Mouse (Mus musculus): ENCODE results near the gene Parvb.

Parvb gene

DNA sequence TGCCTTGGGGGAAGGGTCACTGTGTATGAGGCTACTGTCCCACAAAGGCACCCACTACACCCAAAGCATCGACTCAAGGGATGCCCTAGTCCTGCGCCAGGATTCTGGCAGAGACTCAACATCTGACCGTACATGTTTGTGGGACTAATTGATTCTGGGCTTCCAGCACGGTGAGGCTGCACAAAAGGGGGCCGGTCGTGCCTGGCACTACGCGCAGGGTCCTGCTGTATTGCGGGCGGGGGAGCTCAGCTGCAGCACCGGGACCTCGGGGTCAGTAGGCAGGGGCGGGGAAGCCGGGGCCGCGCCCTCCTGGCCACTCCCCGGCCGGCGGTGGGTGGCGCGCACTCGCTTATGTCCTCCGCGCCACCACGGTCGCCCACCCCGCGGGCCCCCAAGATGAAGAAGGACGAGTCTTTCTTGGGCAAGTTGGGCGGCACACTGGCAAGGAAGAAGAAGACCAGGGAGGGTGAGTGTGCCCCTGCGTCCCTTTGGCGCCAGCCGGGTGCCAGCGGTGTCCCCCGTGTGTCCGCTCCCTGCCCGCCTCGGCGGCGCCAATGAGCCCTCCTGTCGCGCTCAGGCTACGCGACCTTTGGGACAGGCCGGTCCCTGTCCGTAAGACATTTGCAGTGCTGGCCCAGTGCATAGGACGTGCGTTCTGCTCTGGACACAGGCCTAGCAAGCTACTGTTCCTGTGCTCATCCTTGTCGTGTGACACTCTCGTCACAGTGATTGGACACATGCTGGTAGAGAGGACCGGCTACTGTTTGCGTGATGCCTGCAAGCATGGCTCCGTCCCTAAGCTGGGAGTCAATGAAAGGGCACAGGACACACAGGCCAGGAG, at the start of gene Parvb:
Gene Parvb, plus strand, starts transcription at position 323 of the 841 bp plus-strand sequence.
- DNase-seq (ENCODE audit: low spot score in 2 of 2): peak; percentile 60 to 80

DNA sequence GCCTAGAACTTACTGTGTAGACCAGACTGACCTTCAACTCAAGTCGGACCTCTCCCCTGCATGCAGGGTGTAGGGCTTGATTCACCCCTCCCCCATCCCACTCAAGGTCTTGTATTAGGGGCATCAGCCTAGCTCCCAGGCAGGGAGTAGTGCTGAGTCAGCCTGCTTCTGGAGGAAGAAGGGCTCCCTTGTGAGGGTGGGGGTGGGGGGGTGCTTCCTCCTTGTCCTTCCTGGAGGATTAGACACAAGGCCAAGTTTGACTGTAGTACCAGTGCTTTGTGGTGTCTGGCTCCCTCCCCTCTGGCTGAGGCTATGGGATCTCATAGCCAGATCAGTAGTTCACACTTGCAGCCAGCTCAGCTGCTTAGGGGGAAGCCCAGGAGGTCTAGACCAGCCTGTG, 47.9 kb upstream of the Parvb start:
- DNase-seq (ENCODE audit: low spot score in 2 of 2): no peak

DNA sequence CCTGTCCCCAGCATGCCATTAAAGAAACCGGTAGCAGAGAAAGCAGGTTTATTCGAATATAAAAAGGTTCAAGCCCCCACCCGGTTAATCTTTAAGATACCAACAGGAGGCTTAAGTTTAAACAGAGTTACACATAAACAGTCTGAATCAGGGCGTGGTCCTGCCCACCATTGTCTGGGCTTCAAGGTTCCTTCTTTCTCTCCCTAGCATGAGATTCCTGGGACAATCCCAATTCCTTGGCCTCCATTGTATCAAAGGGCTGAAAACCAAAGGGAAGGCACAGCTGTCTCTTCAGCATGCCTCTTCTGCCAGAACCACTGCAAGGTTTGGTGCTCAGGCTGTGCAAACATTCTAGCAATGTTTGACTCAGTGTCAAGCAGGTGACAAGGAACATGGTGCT, 45.6 kb upstream of the Parvb start:
- DNase-seq (ENCODE audit: low spot score in 2 of 2): no peak

DNA sequence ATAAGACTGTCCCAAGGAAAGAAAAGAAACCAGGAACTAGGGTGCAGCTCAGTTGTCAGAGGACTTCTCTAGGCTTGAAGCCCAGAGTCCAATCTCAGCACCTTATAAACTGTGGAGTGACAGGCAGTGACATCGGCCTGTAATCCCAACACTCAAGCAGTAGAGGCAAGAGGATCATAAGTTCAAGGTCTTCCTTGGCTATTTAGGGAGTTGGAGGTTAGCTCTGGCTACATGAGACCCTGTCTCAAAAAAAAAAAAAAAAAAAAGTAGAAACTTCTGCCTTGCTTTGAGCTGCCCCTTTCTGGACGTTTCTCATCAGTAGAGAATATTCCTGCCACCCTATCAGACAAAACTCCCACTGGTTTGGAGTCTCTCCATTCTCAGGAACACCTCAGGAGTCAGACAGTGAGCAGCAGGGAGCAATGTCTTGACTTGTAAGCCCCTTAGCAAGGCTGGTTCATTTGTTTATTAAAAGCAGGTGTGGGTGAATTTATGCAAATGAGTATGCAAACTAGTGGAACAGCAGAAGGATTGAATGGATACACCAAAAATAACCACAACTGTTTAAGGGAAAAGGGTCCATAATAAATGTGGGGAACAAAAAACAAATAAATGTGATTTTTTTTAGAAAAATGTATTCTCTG, 42.8 kb upstream of the Parvb start:
- no peak for DNase-seq (ENCODE audit: low spot score in 2 of 2)

DNA sequence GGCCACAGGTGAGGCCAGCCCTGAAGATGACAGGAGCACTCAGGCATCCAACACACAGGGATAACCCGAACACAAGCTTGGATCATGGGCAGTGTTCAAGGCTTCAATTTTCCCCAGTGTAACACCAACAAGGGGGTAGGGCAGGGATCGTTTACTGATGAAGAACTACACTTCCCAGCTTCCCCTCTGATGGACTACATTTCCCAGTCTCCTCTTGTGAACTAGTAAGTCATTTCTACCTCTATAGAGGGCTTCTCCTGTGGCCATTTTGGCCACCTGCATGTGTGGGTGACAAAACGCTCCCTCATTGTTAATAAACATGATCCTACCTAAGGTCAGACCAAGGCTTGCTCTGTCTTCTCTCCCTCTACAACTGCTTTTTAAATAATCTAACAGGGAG, 42.0 kb upstream of the Parvb start:
- DNase-seq (ENCODE audit: low spot score in 2 of 2): no peak

DNA sequence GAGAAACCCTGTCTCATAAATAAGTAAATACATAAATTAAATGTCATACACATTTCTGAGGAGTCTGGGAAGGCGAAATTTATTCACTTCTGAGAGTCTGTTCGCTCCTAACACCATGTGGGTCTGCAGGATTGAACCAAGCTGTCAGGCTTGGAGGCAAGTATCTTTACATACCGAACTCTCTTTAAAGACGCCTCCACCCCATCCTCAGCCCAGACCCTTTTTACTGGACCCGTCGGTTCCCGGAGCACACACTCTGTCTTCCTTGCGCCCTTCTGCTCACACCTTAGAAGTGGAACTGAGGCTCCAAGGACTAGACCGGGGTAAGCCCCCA, 40.2 kb upstream of the Parvb start:
- DNase-seq (ENCODE audit: low spot score in 2 of 2): no peak

DNA sequence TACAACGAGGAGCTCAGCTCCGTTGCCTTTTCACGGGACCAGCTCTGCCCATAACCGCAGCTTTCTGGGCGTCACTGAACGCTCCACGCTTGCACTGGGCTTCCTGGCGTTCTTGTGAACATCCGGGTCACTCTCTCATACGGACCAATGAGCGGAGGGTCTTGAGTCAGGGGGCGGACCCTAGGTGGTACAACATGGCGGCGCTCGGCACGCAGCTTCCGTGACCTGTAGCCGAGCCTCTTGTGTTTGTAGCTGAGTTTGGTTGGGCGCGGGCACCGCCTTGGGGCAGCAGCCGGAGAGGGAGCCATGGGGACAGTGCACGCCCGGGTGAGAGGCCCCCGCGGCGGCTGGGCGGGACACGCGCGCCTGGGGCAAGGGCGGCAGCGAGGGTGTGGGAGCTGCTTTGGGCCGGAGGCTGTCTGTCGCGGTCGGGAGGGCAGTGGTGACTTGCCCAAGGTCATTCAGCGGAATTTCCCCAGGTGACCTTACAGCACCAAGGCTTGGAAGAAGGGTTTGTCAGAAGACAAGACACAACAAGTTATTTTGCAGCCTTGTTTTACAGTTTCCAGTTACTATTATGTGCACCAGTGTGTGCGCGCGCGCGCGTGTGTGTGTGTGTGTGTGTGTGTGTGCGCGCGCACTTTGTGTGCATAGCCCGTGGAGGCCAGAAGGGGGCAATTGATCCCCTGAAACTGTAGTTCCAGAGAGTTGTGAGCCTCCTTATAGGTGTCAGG, 39.6 kb upstream of the Parvb start, which contains the start of gene Samm50:
Gene Samm50, plus strand, starts transcription at position 184 of the 734 bp plus-strand sequence.
- peak; percentile 88 to 93 for DNase-seq (ENCODE audit: low spot score in 2 of 2)

DNA sequence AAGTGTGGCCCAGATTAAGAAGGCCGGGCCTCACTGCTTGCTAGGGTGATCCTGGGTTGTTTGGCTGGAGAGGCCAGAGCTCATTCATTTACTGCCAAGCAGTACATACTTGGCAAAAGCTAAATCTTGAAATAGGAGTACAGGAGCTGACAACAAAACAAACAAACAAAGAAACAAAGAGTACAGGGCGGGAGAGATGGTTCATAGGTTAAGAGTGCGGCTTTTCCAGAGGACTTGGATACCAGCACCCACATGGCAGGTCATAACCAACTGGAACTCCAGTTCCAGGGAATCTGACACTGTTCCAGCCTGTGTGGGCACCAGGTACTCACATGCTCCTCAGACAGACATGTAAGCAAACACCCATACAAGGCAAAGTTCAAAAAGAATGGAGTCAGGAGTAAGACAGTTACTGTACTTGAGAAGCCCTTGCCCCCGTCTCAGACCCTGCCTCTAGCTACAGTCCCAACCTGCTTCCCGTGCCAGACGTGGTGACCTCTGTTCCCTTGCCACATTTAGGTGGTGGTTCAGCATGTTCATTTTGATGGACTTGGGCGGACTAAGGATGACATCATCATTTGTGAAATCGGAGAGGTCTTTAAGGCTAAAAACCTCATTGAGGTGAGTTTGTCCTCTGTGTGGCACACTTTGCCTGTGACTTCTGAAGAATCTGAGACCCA, 35.2 kb upstream of the Parvb start:
- DNase-seq (ENCODE audit: low spot score in 2 of 2): no peak

DNA sequence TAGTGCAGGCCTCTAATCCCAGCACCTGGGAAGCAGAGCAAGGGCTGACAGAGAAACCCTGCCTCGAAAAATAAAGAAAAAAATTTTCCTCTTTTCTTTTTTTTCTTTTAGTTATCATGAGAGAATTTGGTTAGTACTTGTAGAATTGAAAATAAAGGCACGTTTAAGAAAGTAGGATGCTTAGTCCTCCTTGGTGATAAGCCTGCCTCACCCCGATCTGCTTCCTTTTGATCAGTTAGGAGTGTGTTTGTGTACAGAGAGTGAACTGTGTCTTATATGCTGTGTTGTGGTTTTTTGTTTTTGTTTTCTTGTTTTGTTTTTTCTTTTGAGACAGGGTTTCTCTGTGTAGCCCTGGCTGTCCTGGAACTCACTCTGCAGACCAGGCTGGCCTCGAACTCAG, 24.5 kb upstream of the Parvb start:
- DNase-seq (ENCODE audit: low spot score in 2 of 2): no peak

DNA sequence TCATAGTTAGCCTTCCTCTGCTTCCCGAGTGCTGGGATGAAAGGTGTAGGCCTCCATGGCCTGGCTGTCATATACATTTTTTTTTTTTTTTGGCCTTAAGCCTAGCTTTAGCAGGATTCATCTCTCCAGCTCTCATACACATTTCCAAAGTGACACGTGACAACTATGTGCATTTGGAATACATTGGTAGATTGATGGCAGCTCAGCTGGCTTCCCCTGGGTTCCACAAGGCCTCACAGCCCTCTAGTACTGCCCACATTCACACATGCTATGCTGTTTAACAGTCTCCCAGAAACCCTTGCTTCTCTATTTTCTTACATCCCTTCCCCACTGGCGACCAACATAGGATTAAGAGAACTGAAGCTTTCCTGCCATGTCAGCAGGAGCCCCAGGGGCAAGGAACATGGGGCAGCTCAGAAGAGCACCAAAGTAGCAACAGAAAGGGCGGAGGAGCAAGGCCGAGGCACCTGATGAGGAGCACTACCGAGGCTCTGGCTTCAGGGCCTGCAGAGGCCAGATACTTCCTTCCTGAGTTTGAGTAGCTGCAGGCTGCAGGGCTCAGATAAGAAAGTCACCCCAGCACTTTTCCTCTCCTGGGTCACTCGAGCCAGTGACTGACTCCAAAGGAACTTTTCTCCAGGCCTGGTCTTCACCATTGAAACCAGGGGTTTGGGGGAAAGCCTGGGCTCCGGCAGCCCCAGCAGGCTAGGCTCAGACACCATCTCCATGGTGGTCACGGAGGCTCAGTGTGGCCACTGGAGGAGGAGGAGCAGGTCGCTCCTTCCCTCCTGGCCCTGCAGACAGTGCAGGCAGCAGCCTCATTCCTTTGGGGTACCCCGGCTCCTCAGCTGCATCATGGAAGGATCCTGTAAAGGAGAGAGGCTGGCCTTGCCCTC, 22.1 kb upstream of the Parvb start:
- DNase-seq (ENCODE audit: low spot score in 2 of 2): peak; percentile 71 to 78

DNA sequence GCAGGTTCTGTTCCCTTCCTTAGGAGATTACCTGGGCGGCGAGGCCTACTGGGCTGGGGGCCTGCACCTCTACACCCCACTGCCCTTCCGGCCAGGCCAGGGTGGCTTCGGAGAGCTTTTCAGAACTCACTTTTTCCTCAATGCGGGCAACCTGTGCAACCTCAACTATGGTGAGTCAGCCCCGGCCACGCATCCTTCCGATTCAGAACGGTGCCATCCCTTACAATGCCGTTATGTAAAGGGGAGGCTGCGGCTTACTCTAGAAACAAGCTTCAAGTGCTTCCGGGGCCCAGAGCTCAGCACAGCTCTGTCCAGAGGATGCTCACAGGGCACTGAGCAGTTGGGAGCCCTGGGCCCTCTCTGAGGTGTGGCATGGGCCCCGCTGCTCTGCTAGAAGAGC, 21.4 kb upstream of the Parvb start:
- DNase-seq (ENCODE audit: low spot score in 2 of 2): no peak

DNA sequence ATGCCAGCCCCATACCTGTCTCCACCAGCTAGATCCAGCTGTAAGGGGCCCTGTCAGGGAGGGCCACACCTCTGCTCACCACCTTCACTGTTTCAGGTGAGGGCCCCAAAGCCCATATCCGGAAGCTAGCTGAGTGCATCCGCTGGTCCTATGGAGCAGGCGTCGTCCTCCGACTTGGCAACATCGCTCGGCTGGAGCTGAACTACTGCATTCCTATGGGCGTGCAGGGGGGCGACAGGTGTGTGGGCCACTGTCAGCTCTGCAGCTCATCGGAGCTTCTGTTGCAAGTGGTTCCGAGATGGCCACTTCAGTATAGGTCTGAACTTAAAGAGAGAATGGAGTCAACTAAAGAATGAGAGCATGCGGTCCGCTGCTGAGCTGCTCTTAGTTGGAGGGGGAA, 20.9 kb upstream of the Parvb start:
- DNase-seq (ENCODE audit: low spot score in 2 of 2): peak; percentile 22 to 69

DNA sequence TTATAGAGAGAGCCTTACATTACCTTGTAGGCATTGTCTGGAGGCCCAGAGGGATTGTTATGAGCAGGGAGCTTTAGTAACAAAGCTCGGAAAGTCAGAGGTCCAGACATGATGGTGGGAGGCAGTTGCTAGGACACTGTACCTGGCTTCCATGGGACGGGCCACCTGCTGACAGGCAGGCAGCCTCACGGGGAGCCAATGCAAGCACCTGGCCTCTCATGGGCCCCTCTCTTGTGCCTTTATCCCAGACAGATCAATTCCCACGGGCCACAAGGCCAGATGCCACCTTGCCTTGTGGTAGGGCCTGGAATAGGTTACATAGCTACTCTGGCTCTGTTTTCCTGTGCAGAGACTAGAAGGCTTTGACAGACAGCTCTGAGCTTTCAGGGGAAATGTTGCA, 20.3 kb upstream of the Parvb start:
- DNase-seq (ENCODE audit: low spot score in 2 of 2): peak in 1 of 2 experiments; percentile 63

DNA sequence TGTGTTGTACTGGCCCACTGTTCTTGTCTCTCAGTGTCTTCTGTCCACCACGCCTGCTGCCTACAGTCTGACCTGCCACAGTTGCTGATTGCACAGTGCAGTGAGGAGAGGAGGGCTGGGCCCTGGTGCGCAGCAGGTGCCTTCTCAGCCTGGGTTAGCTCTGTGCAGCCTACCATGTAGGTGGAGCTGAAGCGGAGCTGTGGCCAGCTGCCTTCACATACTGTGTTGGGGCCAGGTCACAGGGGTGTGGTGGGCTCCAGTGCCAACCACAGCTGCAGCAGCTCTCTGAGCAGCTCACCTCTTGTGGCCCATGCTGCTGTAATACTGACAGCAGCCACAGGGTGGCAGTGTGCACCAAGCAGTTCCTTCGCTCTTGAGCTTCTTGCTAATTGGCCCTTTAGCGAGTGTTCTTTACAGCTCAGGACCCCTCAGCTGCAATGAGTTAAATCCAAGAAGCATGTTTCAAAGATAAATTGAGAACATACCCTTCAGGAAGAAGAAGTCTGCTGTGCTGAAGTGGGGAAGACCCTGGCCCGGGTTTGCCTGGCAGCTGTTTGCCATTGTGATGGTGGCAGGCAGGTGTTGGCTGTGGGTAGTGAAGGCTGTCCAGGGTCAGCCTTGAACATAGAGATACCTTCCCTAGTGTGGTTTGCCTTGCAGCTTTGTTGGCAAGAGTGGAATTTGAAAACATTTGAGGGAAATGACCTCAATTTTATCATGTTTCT, 19.6 kb upstream of the Parvb start:
- peak; percentile 89 to 98 for DNase-seq (ENCODE audit: low spot score in 2 of 2)

DNA sequence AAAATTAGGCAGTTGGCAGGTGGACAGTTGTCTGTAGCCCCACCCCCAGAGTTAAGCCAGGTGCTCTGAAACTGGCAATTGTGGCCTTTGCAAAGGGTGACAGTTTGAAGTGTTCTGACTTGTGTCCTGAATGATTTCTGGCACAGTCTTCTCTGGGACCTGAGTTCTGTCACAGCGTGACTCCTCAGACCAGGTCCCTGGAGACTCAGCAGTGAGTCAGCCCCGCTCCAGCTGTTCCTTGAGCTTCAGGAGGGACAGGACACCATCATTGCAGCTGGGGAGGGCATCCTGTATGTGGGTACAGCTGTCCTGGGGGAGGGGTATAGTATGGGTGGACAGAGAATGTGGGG, 19.1 kb upstream of the Parvb start:
- DNase-seq (ENCODE audit: low spot score in 2 of 2): peak in 1 of 2 experiments; percentile 68

DNA sequence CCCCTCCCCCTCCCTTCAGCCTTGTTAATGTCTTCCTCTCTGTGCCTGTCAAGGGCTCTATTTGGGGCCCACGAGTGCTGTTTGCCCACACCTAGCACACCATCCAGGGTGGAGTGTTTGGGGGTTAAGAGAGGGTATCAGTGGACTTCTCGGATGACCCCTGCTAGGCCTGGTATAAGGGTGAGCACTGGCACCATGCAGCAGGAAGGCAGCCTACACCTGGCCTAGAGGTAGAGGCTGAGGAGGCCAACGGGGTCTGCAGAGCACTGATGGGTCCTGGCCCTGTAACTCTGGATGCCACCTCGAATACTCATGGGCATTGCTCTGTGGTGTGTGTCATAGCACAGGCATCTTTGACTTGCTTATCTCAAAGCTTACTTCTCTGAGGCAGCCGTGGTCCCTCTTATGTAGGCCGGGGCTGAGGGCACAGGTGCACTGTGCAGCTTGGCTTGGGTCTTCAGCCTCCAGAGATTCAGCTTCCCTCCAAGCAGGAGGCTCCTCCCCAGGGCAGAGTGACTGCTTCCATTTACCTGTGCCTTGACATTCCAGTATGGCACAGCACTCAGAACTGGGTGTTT, 18.6 kb upstream of the Parvb start:
- peak in 1 of 2 experiments; percentile 61 for DNase-seq (ENCODE audit: low spot score in 2 of 2)

DNA sequence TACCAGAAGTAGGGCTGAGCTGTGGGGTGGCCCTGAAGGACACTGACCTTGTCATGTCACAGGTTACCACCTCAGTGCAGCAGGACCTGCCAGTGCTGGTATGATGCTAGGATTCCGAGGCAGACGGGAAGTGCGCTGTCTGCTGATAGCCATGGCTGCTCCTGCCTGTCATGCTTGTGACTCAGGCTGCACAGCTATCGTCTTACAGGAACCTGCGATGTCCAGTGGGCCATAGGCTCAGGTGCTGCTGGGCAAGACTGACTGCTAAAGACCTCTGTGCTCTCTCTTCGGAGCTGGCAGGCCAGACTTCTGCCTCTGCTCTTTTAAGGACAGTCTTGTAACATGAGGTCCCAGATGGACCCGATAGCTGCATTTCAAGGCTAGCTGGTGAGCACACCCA, 17.4 kb upstream of the Parvb start:
- DNase-seq (ENCODE audit: low spot score in 2 of 2): no peak

DNA sequence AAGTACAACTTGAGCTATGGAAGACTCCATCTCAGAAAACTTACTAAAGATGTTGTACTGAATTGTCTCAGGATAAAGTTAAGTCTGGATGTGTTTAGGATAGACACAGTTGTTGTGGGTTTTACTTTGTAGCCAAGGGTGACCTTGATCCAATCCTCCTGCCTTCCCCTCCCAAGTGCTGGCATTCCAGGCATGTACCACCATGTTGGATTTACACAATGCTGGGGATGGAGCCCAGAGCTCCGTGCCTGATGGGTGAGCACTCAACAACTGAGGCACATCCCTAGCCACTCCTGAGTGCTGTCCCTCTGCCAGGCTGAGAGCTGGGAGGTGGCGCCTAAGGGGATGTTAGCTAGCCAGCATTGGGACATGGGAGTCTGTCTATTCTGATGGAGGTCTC, 16.6 kb upstream of the Parvb start:
- no peak for DNase-seq (ENCODE audit: low spot score in 2 of 2)

DNA sequence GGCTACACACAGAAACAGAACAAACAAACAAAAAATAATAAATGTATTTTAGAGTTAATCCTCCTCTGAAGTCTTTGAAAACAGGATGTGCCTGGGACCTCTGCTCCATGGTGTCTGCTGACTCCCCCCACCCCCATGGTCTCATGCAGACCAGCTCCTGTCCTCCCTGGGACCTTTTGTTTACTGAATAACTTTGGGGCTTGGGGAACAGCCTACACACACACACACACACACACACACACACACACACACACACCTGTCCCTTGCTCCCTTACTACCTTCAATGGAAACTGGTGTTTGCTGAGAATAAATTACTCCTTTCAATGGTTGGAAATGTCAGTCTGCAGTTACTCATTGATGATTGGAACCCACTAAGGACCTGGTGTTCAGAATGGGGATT, 15.8 kb upstream of the Parvb start:
- DNase-seq (ENCODE audit: low spot score in 2 of 2): no peak

DNA sequence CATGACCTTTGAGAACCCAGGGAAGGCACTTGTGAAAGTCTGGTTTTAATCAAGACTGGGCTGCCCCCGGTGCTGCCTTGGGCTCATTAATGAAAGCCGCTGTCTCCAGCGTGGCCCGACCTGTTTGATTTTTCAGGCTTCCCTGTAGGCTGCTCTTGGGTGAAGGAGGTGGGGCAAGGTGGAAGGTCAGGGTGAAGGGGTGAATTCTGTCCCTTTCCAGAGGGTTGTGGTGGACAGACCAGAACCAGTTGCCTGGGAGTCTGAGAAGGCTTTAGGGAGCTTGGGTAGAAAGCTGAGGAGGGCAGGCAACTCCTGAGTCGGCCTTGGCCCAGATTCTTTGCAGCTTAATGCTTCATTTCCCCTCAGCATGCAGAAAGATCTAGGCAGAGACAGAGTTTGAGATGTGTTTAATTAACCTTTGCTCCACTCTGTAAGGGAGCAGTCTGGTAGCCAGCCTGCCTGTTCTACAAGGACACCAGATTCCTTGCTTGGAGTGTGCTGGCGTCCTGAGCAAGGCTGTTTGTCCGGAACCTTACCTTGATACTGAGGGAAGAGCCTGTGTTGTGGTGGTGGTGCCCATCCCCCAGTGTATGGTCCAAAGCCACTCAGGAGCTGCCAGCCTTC, 15.3 kb upstream of the Parvb start:
- DNase-seq (ENCODE audit: low spot score in 2 of 2): no peak
